In the genomic region with DNA sequence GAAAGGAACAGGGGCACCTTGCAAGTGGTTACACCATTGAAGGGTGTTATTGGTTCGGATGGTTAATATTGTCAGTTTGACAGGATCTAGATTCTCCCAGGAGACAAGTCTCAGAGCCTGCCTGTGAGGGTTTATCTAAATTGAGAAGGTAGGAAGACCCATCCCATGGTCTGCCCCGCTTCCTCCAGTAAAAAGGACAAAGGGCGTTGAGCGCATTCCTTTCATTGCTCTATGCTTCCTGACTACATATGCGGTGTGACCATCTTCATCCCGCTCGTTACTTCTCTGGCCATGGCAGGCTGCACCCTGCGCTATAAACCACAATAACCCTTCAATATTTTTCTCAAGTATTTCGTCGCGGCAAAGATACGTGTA, we compare ENCODE assay signal across 8 mouse cellular contexts. TPM values are rescaled to one million over a fixed set of nuclear protein-coding genes. Genes with fewer than 3 reads are reported as not detected.
DNase-seq lines count a peak whose midpoint lies in the region; ATAC-seq lines count a peak whose summit lies in the region.

No protein-coding gene starts in this region.

- WGBS in embryonic facial prominence, embryonic 10.5 days = 22% methylated on average over 12 of the region's 12 CpGs
- WGBS in hindbrain, embryonic 15.5 days = 23% methylated on average over 12 of the region's 12 CpGs
- WGBS in midbrain, embryonic 16.5 days = 16% methylated on average over 12 of the region's 12 CpGs

- peak overlapping the region; percentile 72 for H3K4me2 ChIP-seq in hindbrain, embryonic 15.5 days
- H3K4me2 ChIP-seq in midbrain, embryonic 16.5 days (ENCODE audit: low read length) = peak overlapping the region; percentile 61

- H3K27ac ChIP-seq in embryonic facial prominence, embryonic 10.5 days (replicated peaks) = peak overlapping the region; percentile 87
- peak overlapping the region; percentile 84 for H3K27ac ChIP-seq in hindbrain, embryonic 15.5 days (replicated peaks)
- peak overlapping the region; percentile 81 for H3K27ac ChIP-seq in midbrain, embryonic 16.5 days (ENCODE audit: low read length)

- H3K27me3 ChIP-seq in embryonic facial prominence, embryonic 10.5 days (replicated peaks; ENCODE audit: low read depth, poor library complexity, severe bottlenecking) = no peaks in the 10 kb centered on the region
- no peaks in the 10 kb centered on the region for H3K27me3 ChIP-seq in hindbrain, embryonic 15.5 days
- H3K27me3 ChIP-seq in midbrain, embryonic 16.5 days (ENCODE audit: control insufficient read depth, insufficient read depth, low read depth, low read length) = no peaks in the 10 kb centered on the region

- DNase-seq in layer of hippocampus, adult 11-12 months (ENCODE audit: low spot score) = peak; percentile 21
- DNase-seq in layer of hippocampus, postnatal 25 days (ENCODE audit: extremely low spot score in 1 of 2, low spot score in 1 of 2) = no peak
- DNase-seq in embryonic facial prominence, embryonic 10.5 days (ENCODE audit: low spot score) = no peak
- no peak for DNase-seq in right cerebral cortex, adult 18-20 months
- DNase-seq in embryo, embryonic 10 days (ENCODE audit: low spot score) = no peak
- no peak for DNase-seq in right cerebral cortex, postnatal 10 days (ENCODE audit: low spot score in 2 of 2)

- H3K9me3 ChIP-seq in embryonic facial prominence, embryonic 10.5 days = no peaks in the 10 kb centered on the region
- no peaks in the 10 kb centered on the region for H3K9me3 ChIP-seq in hindbrain, embryonic 15.5 days
- no peaks in the 10 kb centered on the region for H3K9me3 ChIP-seq in midbrain, embryonic 16.5 days (replicated peaks; ENCODE audit: control insufficient read depth, low read length, poor library complexity, severe bottlenecking)

- peaks cover 13% of the 10 kb centered on the region; the same call in 1 of the 2 replicates for H3K4me1 ChIP-seq in embryonic facial prominence, embryonic 10.5 days
- peaks cover 13% of the 10 kb centered on the region for H3K4me1 ChIP-seq in hindbrain, embryonic 15.5 days (replicated peaks)
- peaks cover 3% of the 10 kb centered on the region; the same call in 1 of the 2 replicates for H3K4me1 ChIP-seq in midbrain, embryonic 16.5 days (ENCODE audit: control insufficient read depth, insufficient read depth, low read length)

- H3K4me3 ChIP-seq in embryonic facial prominence, embryonic 10.5 days = peak overlapping the region; percentile 63
- H3K4me3 ChIP-seq in hindbrain, embryonic 15.5 days = peak overlapping the region; percentile 52
- peak overlapping the region; percentile 47 for H3K4me3 ChIP-seq in midbrain, embryonic 16.5 days (ENCODE audit: low read depth, low read length)

- peaks cover 6% of the 10 kb centered on the region for H3K36me3 ChIP-seq in embryonic facial prominence, embryonic 10.5 days (replicated peaks)
- peaks cover 10% of the 10 kb centered on the region for H3K36me3 ChIP-seq in hindbrain, embryonic 15.5 days
- H3K36me3 ChIP-seq in midbrain, embryonic 16.5 days (ENCODE audit: control insufficient read depth, insufficient read depth, low read length) = peaks cover 3% of the 10 kb centered on the region; the same call in 1 of the 2 replicates

- peak overlapping the region; percentile 51 for H3K9ac ChIP-seq in hindbrain, embryonic 15.5 days
- H3K9ac ChIP-seq in midbrain, embryonic 16.5 days (ENCODE audit: low read depth, low read length) = peak overlapping the region; percentile 58

- ATAC-seq in hindbrain, embryonic 15.5 days (ENCODE audit: low FRiP score, low read depth) = 0 out of 2 replicates have a peak, but pooled peaks have one; percentile 1
- ATAC-seq in midbrain, embryonic 16.5 days = peak; percentile 14

RNA-seq across cellular contexts. Expression of gene Znfx1, which starts 8.4 kb away (rescaled TPM):
- total RNA-seq in layer of hippocampus, postnatal 25 days (2021) = 10 to 100 TPM; 36.7 to 39.0 TPM
- 6.4 and 7.0 TPM in 2 replicates for polyA plus RNA-seq in embryonic facial prominence, embryonic 10.5 days (2016; fragmentation: Nextera tagmentation; extraction: Ambion mirVana)
- 8.0 and 9.7 TPM in 2 replicates for polyA plus RNA-seq in hindbrain, embryonic 15.5 days (2015; fragmentation: Nextera tagmentation; extraction: Ambion mirVana)
- 6.2 and 8.0 TPM in 2 replicates for polyA plus RNA-seq in midbrain, embryonic 16.5 days (2015; fragmentation: Nextera tagmentation; extraction: Ambion mirVana)

RNA-seq across cellular contexts. Expression of gene Ddx27, which starts 56.3 kb away (rescaled TPM):
- 10 to 100 TPM; 26.8 to 32.6 TPM for total RNA-seq in layer of hippocampus, postnatal 25 days (2021)
- polyA plus RNA-seq in embryonic facial prominence, embryonic 10.5 days (2016; fragmentation: Nextera tagmentation; extraction: Ambion mirVana) = 69.0 and 69.9 TPM in 2 replicates
- polyA plus RNA-seq in hindbrain, embryonic 15.5 days (2015; fragmentation: Nextera tagmentation; extraction: Ambion mirVana) = 35.4 and 38.0 TPM in 2 replicates
- 37.6 and 37.8 TPM in 2 replicates for polyA plus RNA-seq in midbrain, embryonic 16.5 days (2015; fragmentation: Nextera tagmentation; extraction: Ambion mirVana)
